Mouse (Mus musculus) naive thymus-derived CD4-positive, alpha-beta T cell, adult 2 months (primary cell): ENCODE measurements around the gene Mpg.

Experiments
- DNase-seq: peaks from one replicate; pipeline ENCODE4 v3.0.0-alpha.2; 2011; ENCODE audit warnings: low read depth

The Mpg gene

GRCm38 (mm10) chr11:32231125-32231524 is 4.8 kb downstream of the Mpg start:
- no peak for DNase-seq

DNA sequence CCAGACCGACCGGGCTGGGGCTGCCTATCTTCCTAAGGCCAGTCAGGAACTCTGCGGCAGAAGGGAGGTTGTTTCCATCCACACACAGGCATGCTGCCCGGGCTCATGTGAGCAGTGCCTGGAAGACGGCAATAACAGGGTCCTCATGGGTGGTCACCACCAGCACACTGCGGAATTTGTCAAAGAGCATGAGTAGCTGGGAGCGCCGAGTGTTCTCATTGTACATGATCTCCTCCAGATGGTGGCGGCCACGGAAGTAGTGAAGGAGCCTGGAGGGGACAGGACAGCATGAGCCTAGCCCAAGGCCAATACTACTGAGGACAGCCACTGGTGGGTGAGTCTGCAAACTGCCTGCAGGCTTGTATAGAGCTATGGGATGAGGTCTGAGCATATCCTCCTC is 6.5 kb downstream of the Mpg start:
- DNase-seq = no peak

DNA sequence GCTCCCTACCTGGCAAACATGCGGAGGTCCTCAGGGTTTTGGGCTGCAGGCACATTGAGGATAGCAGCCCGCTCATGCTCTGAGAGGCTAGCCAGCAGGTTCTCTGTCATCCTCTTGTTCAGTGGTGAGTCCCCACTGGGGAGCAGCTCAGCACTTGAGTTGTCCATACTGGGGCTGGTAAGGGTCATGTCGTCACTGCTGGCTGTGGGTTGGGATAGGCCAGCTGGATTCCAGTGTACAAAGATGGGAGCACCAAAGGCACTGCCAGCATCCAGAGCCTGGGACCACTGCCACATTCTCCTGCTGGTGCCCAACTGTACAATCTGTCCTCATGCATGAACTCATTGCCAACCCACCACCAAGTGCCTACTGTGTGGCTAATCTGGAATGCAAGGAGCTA is 7.6 kb downstream of the Mpg start:
- no peak for DNase-seq

DNA sequence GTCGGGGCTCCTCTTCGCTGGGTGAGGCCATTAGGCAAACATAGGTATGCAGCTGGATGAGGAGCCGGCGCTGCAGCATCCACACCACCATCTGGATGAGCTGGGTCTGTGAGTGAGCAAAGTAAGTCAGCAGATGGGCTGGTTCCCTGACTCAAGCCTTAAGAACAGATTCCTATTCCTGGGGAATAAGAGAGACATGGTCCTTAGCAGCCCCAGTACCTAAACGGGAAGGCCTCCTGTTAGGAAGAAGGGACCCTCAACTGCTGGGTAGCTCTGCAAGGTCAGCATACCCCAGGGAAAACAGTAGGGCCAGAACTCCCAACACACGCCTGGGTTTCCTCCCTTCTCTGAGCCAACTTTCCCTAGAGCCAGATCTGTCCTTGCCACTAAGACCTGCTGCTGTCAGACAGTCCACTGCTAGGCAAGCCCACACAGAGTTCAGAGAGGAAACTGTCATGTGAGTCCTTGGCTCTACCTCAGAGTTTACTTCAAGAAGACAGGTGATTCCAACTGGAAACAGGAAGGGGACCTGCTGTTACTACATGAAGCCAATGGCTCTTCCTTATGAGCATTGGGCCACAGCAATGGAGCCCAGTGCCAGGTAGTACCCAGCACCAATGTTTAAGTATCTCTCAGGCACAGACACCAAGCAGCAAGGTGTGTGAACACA is 8.6 kb downstream of the Mpg start:
- no peak for DNase-seq

GRCm38 (mm10) chr11:32235646-32236045 is 9.3 kb downstream of the Mpg start:
- DNase-seq = no peak

- no peak for DNase-seq
These were observed 9.8 kb downstream of the Mpg start for GRCm38 (mm10) chr11:32236132-32236531.

DNA sequence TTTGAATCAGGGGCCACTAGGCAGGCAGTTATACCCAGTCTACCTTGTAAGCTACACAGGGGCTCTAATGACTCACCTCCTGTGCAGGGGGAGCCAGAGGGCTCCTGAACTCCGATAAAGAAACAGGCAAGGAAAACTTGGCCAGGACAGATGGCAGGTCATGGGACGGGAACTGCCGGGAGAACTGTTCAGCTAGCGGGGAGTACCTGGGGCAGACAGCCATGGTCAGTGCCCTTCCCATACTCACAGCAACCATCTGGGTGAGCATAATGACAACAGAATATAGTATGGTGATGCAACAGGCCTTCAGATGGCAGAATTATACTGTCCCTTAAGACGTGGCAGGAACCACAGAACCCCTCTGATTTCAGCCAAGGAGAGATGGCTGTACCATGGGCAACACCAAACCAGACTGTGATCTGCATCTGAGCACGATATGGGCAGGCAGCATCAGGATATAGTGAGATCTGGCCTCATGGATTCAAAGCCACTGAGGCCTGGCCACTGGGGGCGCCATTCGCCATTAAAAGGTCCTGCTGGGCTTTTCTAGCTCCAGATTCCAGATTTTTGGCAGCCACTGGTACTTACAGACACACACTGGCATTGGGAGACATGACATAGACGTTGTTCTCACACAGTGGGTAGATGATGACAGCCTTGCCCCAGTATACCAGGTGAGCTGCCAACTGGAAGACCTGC is 10.6 kb downstream of the Mpg start:
- peak; percentile 51 for DNase-seq

DNA sequence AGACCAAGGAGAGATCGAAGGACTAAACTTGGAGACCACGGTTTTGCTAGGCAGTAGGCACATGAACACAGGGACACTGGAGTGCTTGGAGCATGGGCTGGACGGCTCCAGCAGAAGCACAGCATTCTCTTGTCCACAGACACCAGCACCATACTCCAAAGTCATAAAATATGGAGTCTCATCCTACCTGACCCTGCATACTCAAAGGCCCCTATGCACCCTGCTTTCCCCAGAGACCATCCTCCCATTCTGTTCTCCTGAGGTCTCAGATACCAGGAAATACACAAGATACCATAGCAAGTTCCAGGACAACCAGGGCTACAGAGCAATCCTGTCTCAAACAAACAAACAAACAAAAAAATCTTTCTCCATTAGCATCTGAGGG is 11.1 kb downstream of the Mpg start:
- DNase-seq = no peak

- DNase-seq = peak; percentile 85
These were observed 12.0 kb downstream of the Mpg start for GRCm38 (mm10) chr11:32238093-32238860.

DNA sequence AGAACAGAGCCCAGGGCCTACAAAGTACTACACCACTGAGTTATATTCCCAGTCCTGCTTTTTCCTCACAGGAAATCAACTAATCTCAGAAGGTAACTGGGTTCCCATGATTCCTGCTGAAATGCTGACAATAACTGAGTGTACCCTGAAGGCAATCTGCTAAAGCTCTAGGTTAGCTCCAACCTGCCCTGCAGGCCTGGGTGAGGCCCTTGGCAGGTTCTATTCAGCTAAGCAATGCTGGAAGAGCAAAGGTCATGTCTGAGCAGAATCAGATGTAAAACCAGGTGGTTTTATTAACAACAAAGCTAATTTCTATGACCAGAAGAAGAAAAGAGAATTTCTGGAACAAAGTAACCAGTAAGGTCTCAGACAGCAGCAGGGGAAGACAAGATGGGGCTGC is 15.1 kb downstream of the Mpg start:
- no peak for DNase-seq

DNA sequence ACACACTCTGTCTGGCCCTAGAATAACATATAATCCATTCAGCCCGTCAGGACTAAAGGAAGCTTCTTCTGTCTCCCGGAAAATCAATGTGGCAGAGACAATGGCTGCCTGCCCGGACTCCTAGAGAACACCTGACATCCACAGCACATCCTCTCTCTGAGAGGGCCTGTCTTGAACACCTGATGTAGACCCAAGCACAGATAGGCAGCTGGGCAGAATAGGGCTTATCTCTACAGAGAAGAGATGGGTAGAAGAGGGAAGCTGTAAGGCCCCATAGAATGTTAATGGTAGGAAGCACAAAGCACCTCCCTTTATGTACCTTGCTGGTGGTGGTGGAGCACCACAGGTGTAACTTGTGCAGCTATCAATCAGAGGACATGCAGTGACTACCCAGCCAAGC is 15.9 kb downstream of the Mpg start:
- DNase-seq = no peak

GRCm38 (mm10) chr11:32243205-32243955 is 17.1 kb downstream of the Mpg start:
- no peak for DNase-seq

DNA sequence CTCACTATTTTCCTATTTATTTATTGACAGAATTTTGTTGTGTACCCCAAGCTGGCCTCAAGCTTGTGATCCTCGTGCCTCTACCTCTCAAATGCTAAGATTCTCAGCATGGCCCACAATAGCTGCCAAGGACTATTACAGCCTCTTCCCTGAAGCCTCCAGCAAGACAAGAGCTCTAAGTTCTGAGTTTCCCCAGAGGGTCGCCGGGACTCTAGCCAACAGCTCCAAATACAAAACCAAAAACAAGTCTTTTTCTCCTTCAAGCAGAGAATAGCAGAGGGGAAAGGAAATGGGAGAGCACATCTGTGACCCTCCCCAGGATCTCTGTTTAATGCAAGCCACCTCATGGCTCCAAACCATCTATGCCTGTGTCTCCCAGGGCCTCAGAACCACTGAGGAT is 17.8 kb downstream of the Mpg start:
- no peak for DNase-seq

DNA sequence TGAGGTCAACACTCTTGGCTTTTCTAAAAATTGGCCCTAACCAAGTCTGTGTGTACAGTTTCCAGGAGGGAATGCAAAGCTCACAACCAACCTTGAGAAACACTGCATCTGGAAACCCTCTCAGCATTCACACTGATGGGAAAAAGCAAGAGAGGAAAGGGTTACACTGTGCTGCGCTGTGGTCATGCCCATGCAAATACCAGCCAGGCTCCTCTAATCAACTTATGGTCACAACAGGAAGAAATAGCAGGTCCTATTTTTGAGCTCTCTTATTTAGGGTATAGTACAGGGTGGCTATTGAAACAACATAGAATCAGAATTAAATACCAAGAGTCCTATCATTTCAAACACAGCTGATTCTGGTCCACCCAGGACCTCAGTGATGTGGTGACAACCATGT is 18.3 kb downstream of the Mpg start:
- DNase-seq = no peak

- no peak for DNase-seq
These were observed 19.3 kb downstream of the Mpg start for GRCm38 (mm10) chr11:32245614-32246013.

- DNase-seq = no peak
These were observed 20.8 kb downstream of the Mpg start for GRCm38 (mm10) chr11:32247068-32247467.

- no peak for DNase-seq
These were observed 22.0 kb downstream of the Mpg start for GRCm38 (mm10) chr11:32248350-32248749.

- DNase-seq = no peak
These were observed 24.8 kb downstream of the Mpg start for GRCm38 (mm10) chr11:32250880-32251763.

- no peak for DNase-seq
These were observed 26.8 kb downstream of the Mpg start for GRCm38 (mm10) chr11:32253121-32253520.

- DNase-seq = no peak
These were observed 29.8 kb downstream of the Mpg start for GRCm38 (mm10) chr11:32256146-32256545.

DNA sequence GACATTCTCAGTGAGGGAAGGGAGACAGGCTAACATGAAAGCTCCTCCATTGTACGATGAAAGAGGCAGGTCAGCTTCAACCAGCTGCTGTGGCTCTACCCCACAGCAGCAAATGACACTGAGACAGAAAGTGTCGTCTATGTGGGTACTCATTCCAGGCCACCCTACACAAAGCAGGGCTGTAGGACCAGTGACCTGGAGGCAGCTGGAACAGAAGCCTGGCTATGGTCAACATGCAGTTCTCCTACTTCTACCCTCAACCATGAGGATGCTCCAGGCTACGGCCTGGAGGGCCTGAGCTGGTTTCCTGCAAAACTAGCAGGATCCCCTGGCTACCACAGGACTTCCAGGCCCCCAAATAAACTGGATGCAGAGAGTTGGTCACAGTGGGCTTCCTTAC is 30.3 kb downstream of the Mpg start:
- DNase-seq = no peak
